Mouse (Mus musculus): ENCODE data around the gene Anxa5.

Gene Anxa5

GRCm38 (mm10) chr3:36475532-36476087, at the start of gene Anxa5, which contains the start of gene 1810062G17Rik:
Gene Anxa5 (minus strand): TSS chr3:36475894.
Gene 1810062G17Rik (plus strand): TSS chr3:36475937.
- peak; percentile 73 to 91 for DNase-seq (ENCODE audit: low spot score in 2 of 2)

- no peak for DNase-seq (ENCODE audit: low spot score in 2 of 2)
Measured at GRCm38 (mm10) chr3:36524466-36524865, 48.8 kb upstream of the Anxa5 start.

- DNase-seq (ENCODE audit: low spot score in 2 of 2): no peak
Measured at GRCm38 (mm10) chr3:36522137-36522536, 46.4 kb upstream of the Anxa5 start.

GRCm38 (mm10) chr3:36521073-36522060, 45.7 kb upstream of the Anxa5 start, which contains the start of gene Gm11549:
Gene Gm11549 (minus strand): TSS chr3:36521813.
- DNase-seq (ENCODE audit: low spot score in 2 of 2): no peak

- DNase-seq (ENCODE audit: low spot score in 2 of 2): no peak
Measured at GRCm38 (mm10) chr3:36516196-36516595, 40.5 kb upstream of the Anxa5 start.

- DNase-seq (ENCODE audit: low spot score in 2 of 2): no peak
Measured at GRCm38 (mm10) chr3:36511491-36511890, 35.8 kb upstream of the Anxa5 start.

GRCm38 (mm10) chr3:36505809-36506735, 30.4 kb upstream of the Anxa5 start:
- DNase-seq (ENCODE audit: low spot score in 2 of 2): no peak

GRCm38 (mm10) chr3:36505306-36505705, 29.6 kb upstream of the Anxa5 start:
- DNase-seq (ENCODE audit: low spot score in 2 of 2): no peak

- DNase-seq (ENCODE audit: low spot score in 2 of 2): no peak
Measured at GRCm38 (mm10) chr3:36501546-36501945, 25.9 kb upstream of the Anxa5 start.

GRCm38 (mm10) chr3:36500976-36501375, 25.3 kb upstream of the Anxa5 start:
- DNase-seq (ENCODE audit: low spot score in 2 of 2): no peak

GRCm38 (mm10) chr3:36499418-36499817, 23.7 kb upstream of the Anxa5 start:
- DNase-seq (ENCODE audit: low spot score in 2 of 2): no peak

- DNase-seq (ENCODE audit: low spot score in 2 of 2): no peak
Measured at GRCm38 (mm10) chr3:36498224-36498623, 22.5 kb upstream of the Anxa5 start.

- DNase-seq (ENCODE audit: low spot score in 2 of 2): peak; percentile 9 to 58
Measured at GRCm38 (mm10) chr3:36496746-36497145, 21.1 kb upstream of the Anxa5 start.

GRCm38 (mm10) chr3:36496273-36496672, 20.6 kb upstream of the Anxa5 start:
- DNase-seq (ENCODE audit: low spot score in 2 of 2): no peak

- peak; percentile 57 to 86 for DNase-seq (ENCODE audit: low spot score in 2 of 2)
Measured at GRCm38 (mm10) chr3:36495436-36495835, 19.7 kb upstream of the Anxa5 start.

- no peak for DNase-seq (ENCODE audit: low spot score in 2 of 2)
Measured at GRCm38 (mm10) chr3:36494613-36495012, 18.9 kb upstream of the Anxa5 start.

- DNase-seq (ENCODE audit: low spot score in 2 of 2): no peak
Measured at GRCm38 (mm10) chr3:36493641-36494283, 18.1 kb upstream of the Anxa5 start.

- DNase-seq (ENCODE audit: low spot score in 2 of 2): no peak
Measured at GRCm38 (mm10) chr3:36492716-36493391, 17.2 kb upstream of the Anxa5 start.

- no peak for DNase-seq (ENCODE audit: low spot score in 2 of 2)
Measured at GRCm38 (mm10) chr3:36491535-36491934, 15.8 kb upstream of the Anxa5 start.

- no peak for DNase-seq (ENCODE audit: low spot score in 2 of 2)
Measured at GRCm38 (mm10) chr3:36489590-36489910, 13.9 kb upstream of the Anxa5 start.
